Mouse (Mus musculus) embryonic facial prominence, embryonic 15.5 days (tissue): ENCODE measurements at regions not wholly inside any gene's neighbourhood (a gene's known extent, or its start where the extent isn't known, plus 50 kb on each side); places are given as distances from the start of the nearest gene placed in this dataset.

Experiments
- ATAC-seq: fragments of 200-750 bp; cut with Nextera tagmentation; 2 replicates; pipeline ENCODE4 v1.8.0; 2017; ENCODE audit warnings: low read depth, moderate TSS enrichment; ENCODE audit not compliant: insufficient number of reproducible peaks, low FRiP score, low TSS enrichment
- H3K27ac ChIP-seq: fragments of 300-500 bp; sonication (generic); replicated peaks from 2 replicates; pipeline ENCODE4 v1.5.1; 2015; ENCODE audit warnings: mild to moderate bottlenecking, inconsistent platforms
- H3K27me3 ChIP-seq: fragments of 300-500 bp; sonication (generic); 2 replicates; pipeline ENCODE4 v1.6.1; 2015; ENCODE audit warnings: inconsistent platforms
- H3K36me3 ChIP-seq: fragments of 300-500 bp; sonication (generic); 2 replicates; pipeline ENCODE4 v1.6.1; 2015; ENCODE audit warnings: mild to moderate bottlenecking, inconsistent platforms
- H3K4me1 ChIP-seq: fragments of 300-500 bp; sonication (generic); 2 replicates; pipeline ENCODE4 v1.6.1; 2015; ENCODE audit warnings: inconsistent platforms
- H3K4me2 ChIP-seq: fragments of 300-500 bp; sonication (generic); replicated peaks from 2 replicates; pipeline ENCODE4 v1.6.1; 2015; ENCODE audit warnings: mild to moderate bottlenecking, inconsistent platforms
- H3K4me3 ChIP-seq: fragments of 300-500 bp; sonication (generic); replicated peaks from 2 replicates; pipeline ENCODE4 v1.5.1; 2015; ENCODE audit warnings: mild to moderate bottlenecking, inconsistent platforms
- H3K9ac ChIP-seq: fragments of 300-500 bp; sonication (generic); 2 replicates; pipeline ENCODE4 v1.6.1; 2015; ENCODE audit warnings: inconsistent platforms
- H3K9me3 ChIP-seq: fragments of 300-500 bp; sonication (generic); replicated peaks from 2 replicates; pipeline ENCODE4 v1.6.1; 2016; ENCODE audit warnings: inconsistent platforms
- WGBS: fragments of 180-500 bp; shearing (Covaris S2); methylation state at CpG from one replicate; pipeline ENCODE4 v1.1.7; 2015; 5-methylcytosine and 5-hydroxymethylcytosine counted together

DNA sequence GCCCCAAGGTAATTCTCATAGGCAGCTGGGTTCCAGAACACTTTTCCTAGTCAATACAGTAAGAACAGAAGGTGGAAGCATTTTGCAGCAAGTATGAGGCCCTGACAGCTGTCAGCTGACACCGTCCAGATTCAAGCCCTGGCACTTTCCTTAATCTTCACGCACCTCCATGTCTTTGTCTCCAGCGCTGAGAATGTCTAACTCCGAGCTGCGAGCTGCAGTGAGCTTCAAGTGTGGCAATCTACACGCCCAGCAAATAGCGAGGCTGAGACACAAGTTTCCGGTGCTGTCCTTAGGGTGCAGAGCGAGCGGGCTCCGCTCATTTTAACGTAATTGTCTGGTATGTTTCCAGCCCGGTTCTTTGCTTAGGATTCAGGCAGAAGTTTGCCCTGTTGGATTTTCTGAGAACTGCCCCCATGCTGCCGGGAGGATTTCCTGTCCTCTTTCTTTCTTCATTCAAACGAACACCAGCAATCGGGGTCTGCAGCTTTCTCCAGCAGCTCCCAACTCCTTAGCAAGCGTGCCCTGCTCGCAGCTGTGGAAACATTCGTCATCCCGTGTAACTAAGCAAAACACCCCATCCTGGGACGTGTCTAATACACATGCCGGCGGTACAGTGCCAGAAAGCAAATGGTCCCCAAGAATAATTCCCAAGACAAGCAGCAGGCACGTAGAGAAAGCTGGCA, 54.5 kb downstream of the Irx3 start:
- Histone ChIP-seq H3K27ac (0 out of 2 replicates have a peak overlapping the region, but pooled peaks have one; percentile 39), H3K4me2 (peak overlapping the region; percentile 39), H3K27me3 (peaks cover 14% of the 10 kb centered on the region; the same call in 1 of the 2 replicates), H3K4me3 (no peak overlapping the region), H3K36me3 (no peaks in the 10 kb centered on the region), H3K4me1 (peaks cover 32% of the 10 kb centered on the region), H3K9ac (no peak overlapping the region), H3K9me3 (no peaks in the 10 kb centered on the region)
- 32% methylated on average over 24 of the region's 24 CpGs for WGBS
- ATAC-seq = no peak

GRCm38 (mm10) chr8:91724646-91725045, 77.2 kb downstream of the Irx3 start:
- no peaks in the 10 kb centered on the region for H3K27me3 ChIP-seq
- no peak overlapping the region for H3K4me2 ChIP-seq
- H3K9me3 ChIP-seq = no peaks in the 10 kb centered on the region
- 70% methylated on average over 2 of the region's 2 CpGs for WGBS
- H3K4me1 ChIP-seq = no peaks in the 10 kb centered on the region
- H3K36me3 ChIP-seq = no peaks in the 10 kb centered on the region
- ATAC-seq = no peak
- H3K27ac ChIP-seq = no peak overlapping the region
- H3K9ac ChIP-seq = no peak overlapping the region
- H3K4me3 ChIP-seq = no peak overlapping the region
